Mouse (Mus musculus) gastrocnemius, postnatal 4 days (tissue): Measurements from ENCODE around the gene Slc4a5. TPM values are rescaled to one million over a fixed set of nuclear protein-coding genes. Genes with fewer than 3 reads are reported as not detected.

Experiments
- DNase-seq, 2 experiments: peaks; one replicate each; pipeline ENCODE4 v3.0.0; 2021 to 2022; ENCODE audit warnings: low spot score in 2 of 2, mixed read lengths in 2 of 2
- total RNA-seq, 2 experiments: library from RNA; stranded (reverse); gene quantifications; 2 replicates each; pipeline ENCODE4 v1.2.3; 2021

Gene Slc4a5
- total RNA-seq, 2 experiments from 2014 or later: 0.07 TPM; not detected in 1

GRCm38 (mm10) chr6:83349274-83349958 lies 129.8 kb downstream of the Slc4a5 start:
- DNase-seq: peak; percentile 89

- no peak for DNase-seq
Measured at GRCm38 (mm10) chr6:83350172-83350571, 130.5 kb downstream of the Slc4a5 start.

- DNase-seq: no peak
Measured at GRCm38 (mm10) chr6:83350851-83351405, 131.3 kb downstream of the Slc4a5 start.

- DNase-seq: no peak
Measured at GRCm38 (mm10) chr6:83351490-83352160, 132.0 kb downstream of the Slc4a5 start.

GRCm38 (mm10) chr6:83352666-83353410 lies 133.2 kb downstream of the Slc4a5 start:
- DNase-seq: no peak

Other genes with a start within 250 kb of the Slc4a5 start
- gene Dok1, start 186.4 kb upstream of the Slc4a5 start, total RNA-seq: 10 to 100 TPM in 1 of 2 experiments, 1 to 10 TPM in 1; 9.1 to 10.4 TPM
- 10 to 100 TPM; 15.4 to 17.3 TPM for gene Loxl3, start 185.7 kb upstream of the Slc4a5 start, total RNA-seq
- gene Aup1, start 165.3 kb upstream of the Slc4a5 start, total RNA-seq: 10 to 100 TPM; 75.5 to 86.3 TPM
- gene Htra2, start 164.6 kb upstream of the Slc4a5 start, total RNA-seq: 10 to 100 TPM; 30.1 to 33.5 TPM
- 1 to 10 TPM in 1 of 2 experiments, under 1 TPM in 1; 0.70 to 1.1 TPM for gene Dqx1, start 162.0 kb upstream of the Slc4a5 start, total RNA-seq
- not detected for gene Tlx2, start 149.5 kb upstream of the Slc4a5 start, total RNA-seq
- gene Pcgf1, start 142.0 kb upstream of the Slc4a5 start, total RNA-seq: 10 to 100 TPM in 1 of 2 experiments, 1 to 10 TPM in 1; 9.4 to 11.3 TPM
- gene Lbx2, start 133.5 kb upstream of the Slc4a5 start, total RNA-seq: not detected
- 1 to 10 TPM; 2.5 to 2.8 TPM for gene Ccdc142, start 118.2 kb upstream of the Slc4a5 start, total RNA-seq
- 1 to 10 TPM; 2.2 to 2.7 TPM for gene Gm42688, start 118.2 kb upstream of the Slc4a5 start, total RNA-seq
- 100 to 1,000 TPM in 1 of 2 experiments, 10 to 100 TPM in 1; 79.5 to 100 TPM for gene Mrpl53, start 110.8 kb upstream of the Slc4a5 start, total RNA-seq
- gene Mogs, start 104.3 kb upstream of the Slc4a5 start, total RNA-seq: 10 to 100 TPM; 20.0 to 21.9 TPM
- gene Wbp1, start 98.3 kb upstream of the Slc4a5 start, total RNA-seq: 10 to 100 TPM; 52.7 to 62.3 TPM
- gene Ino80b, start 94.4 kb upstream of the Slc4a5 start, total RNA-seq: 10 to 100 TPM; 18.6 to 20.6 TPM
- 10 to 100 TPM; 31.0 to 34.6 TPM for gene Rtkn, start 84.4 kb upstream of the Slc4a5 start, total RNA-seq
- 1 to 10 TPM; 1.9 to 2.5 TPM for gene Wdr54, start 63.4 kb upstream of the Slc4a5 start, total RNA-seq
- gene 1700003E16Rik, start 63.4 kb upstream of the Slc4a5 start, total RNA-seq: not detected
- gene Dctn1, start 53.9 kb upstream of the Slc4a5 start, total RNA-seq: 100 to 1,000 TPM; 140 to 149 TPM
- 10 to 100 TPM in 1 of 2 experiments, 1 to 10 TPM in 1; 7.5 to 10.6 TPM for gene Mthfd2, start 106.1 kb downstream of the Slc4a5 start, total RNA-seq
- 10 to 100 TPM; 36.6 to 42.8 TPM for gene Mob1a, start 106.2 kb downstream of the Slc4a5 start, total RNA-seq
- 100 to 1,000 TPM; 118 to 137 TPM for gene Bola3, start 129.3 kb downstream of the Slc4a5 start, total RNA-seq
- 10 to 100 TPM; 63.8 to 74.0 TPM for gene Tet3, start 239.3 kb downstream of the Slc4a5 start, total RNA-seq